Mouse (Mus musculus) hindbrain, postnatal 0 days (tissue): Measurements from ENCODE around the gene Gm2042. TPM values are rescaled to one million over a fixed set of nuclear protein-coding genes. Genes with fewer than 3 reads are reported as not detected.
"Not testable (repeated sequence)": the region's sequence is repeated elsewhere in the genome, so short reads cannot be mapped to it uniquely, and the experiment has no call there.

Experiments
- ATAC-seq: fragments of 200-750 bp; cut with Nextera tagmentation; 2 replicates; pipeline ENCODE4 v1.8.0; 2017; ENCODE audit warnings: mild to moderate bottlenecking, moderate TSS enrichment, moderate library complexity
- DNase-seq: peaks from one replicate; pipeline ENCODE4 v3.0.0-alpha.2; 2015; ENCODE audit warnings: low spot score
- H3K27ac ChIP-seq: fragments of 300-500 bp; sonication (generic); 2 replicates; pipeline ENCODE4 v1.5.1; 2014; ENCODE audit warnings: mild to moderate bottlenecking
- H3K27me3 ChIP-seq: fragments of 300-500 bp; sonication (generic); 2 replicates; pipeline ENCODE4 v1.6.1; 2014; ENCODE audit warnings: low read length, mixed read lengths; ENCODE audit not compliant: insufficient read depth
- H3K36me3 ChIP-seq: fragments of 300-500 bp; sonication (generic); 2 replicates; pipeline ENCODE4 v1.6.1; 2014; ENCODE audit warnings: low read length, mixed read lengths; ENCODE audit not compliant: insufficient read depth
- H3K4me1 ChIP-seq: fragments of 300-500 bp; sonication (generic); 2 replicates; pipeline ENCODE4 v1.6.1; 2014; ENCODE audit warnings: antibody characterized with exemption, low read length, mixed read lengths; ENCODE audit not compliant: insufficient read depth
- H3K4me2 ChIP-seq: fragments of 300-500 bp; sonication (generic); 2 replicates; pipeline ENCODE4 v1.6.1; 2014; ENCODE audit warnings: low read depth, mild to moderate bottlenecking, low read length, moderate library complexity, mixed read lengths
- H3K4me3 ChIP-seq: fragments of 300-500 bp; sonication (generic); 2 replicates; pipeline ENCODE4 v1.5.1; 2014; ENCODE audit warnings: low read length
- H3K9ac ChIP-seq: fragments of 300-500 bp; sonication (generic); replicated peaks from 2 replicates; pipeline ENCODE4 v1.6.1; 2014; ENCODE audit warnings: mild to moderate bottlenecking, low read length, moderate library complexity, mixed read lengths
- H3K9me3 ChIP-seq: fragments of 300-500 bp; sonication (generic); 2 replicates; pipeline ENCODE4 v1.6.1; 2016; ENCODE audit warnings: low read length, mixed read lengths
- CTCF ChIP-seq: IDR thresholded peaks from 2 replicates; pipeline ENCODE4 v1.5.1; 2016; ENCODE audit warnings: antibody characterized with exemption, control low read depth, low read depth
- WGBS: fragments of 180-500 bp; shearing (Covaris S2); extraction: QIAGEN DNeasy Blood & Tissue Kit; methylation state at CpG from one replicate; pipeline ENCODE4 v1.1.7; 2014; 5-methylcytosine and 5-hydroxymethylcytosine counted together
- polyA plus RNA-seq: library from polyadenylated mRNA; unstranded; fragments of >200 nt; fragmentation: Nextera tagmentation; extraction: Ambion mirVana; gene quantifications from 2 replicates; pipeline ENCODE4 v1.2.1, GENCODE M21; 2015
- total RNA-seq: library from RNA; depleted of rRNA; stranded (reverse); fragments of >200 nt; gene quantifications from 2 replicates; pipeline ENCODE4 v1.2.3, GENCODE M21; 2014; rRNA removed

The Gm2042 gene
- total RNA-seq (not detected in 2 replicates), polyA plus RNA-seq (not detected in 2 replicates)

DNA sequence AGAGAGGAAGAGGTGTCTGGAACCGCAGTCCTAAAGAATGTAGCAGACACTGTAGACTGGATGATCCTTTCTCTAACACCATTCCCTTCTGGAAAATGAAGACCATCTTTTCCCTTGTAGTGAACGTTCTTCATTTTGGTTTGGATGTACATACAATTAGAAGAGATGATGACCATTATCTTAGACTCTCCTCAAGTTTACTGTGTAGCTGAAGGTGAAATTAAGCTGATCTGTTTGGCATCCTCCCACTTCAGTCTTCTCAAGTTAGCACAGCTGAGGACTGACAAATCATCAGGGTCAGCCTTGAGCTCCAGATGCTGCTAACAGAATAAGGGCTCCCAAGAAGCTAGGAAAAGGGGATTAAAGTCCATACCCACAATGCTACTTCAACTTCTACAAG is at the start of gene Gm2042:
Gm2042 (plus strand) TSS at position 301 of the 400 bp plus-strand sequence.
- H3K27ac ChIP-seq, H3K9ac ChIP-seq, DNase-seq, H3K36me3 ChIP-seq, H3K4me2 ChIP-seq, H3K4me1 ChIP-seq, H3K9me3 ChIP-seq, H3K4me3 ChIP-seq, H3K27me3 ChIP-seq, ATAC-seq: not testable (repeated sequence)
- 78% methylated on average over 2 of the region's 2 CpGs for WGBS

DNA sequence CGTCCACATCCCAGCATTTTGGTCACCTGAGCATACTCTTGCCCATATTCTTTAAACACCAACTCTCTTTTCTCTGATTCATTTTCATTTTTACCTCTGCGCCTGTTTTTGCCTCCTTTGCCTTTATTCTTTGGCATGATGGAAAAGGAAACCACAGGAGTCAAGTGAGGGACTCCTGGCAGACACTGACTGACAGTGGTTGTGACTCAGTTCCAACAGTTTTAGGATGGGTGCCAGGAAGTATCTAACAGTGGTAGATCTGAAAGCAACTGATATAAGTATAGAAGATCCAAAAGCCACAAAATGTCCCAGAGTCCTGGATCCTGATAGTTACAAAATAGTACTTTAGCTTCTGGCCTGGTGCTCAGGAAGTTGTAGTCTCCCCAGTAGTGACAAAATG is 34.2 kb upstream of the Gm2042 start, which contains the start of gene Gm2035:
Gm2035 (minus strand) TSS at position 137 of the 400 bp plus-strand sequence.
- not testable (repeated sequence) for H3K27ac ChIP-seq, H3K9ac ChIP-seq, H3K4me1 ChIP-seq, H3K36me3 ChIP-seq, H3K4me2 ChIP-seq, H3K9me3 ChIP-seq, DNase-seq, H3K27me3 ChIP-seq, H3K4me3 ChIP-seq, ATAC-seq
- 78% methylated on average over 2 of the region's 2 CpGs for WGBS

DNA sequence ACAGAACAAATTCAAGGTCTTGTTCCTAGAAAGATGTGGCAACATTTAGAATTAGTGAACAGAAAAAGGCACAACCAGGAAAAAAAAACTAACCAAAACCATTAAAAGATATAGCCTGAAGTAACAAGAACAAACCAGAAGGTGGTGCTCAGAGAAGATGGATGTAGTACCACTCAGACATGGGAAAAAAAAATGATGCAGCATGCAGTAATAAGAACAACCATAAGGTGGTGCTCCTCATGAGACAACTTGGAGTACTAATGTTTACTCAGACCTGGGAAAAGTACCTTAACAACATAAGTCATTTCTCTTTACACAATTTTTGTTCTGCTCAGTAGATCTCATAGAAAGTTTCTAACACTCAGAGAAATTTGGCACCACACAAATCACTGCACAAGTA is 30.1 kb downstream of the Gm2042 start:
- peak; percentile 33 for DNase-seq
- ATAC-seq, H3K27me3 ChIP-seq, H3K27ac ChIP-seq, H3K4me3 ChIP-seq, H3K4me1 ChIP-seq, H3K9me3 ChIP-seq, H3K4me2 ChIP-seq, H3K36me3 ChIP-seq, H3K9ac ChIP-seq: not testable (repeated sequence)
- peak; percentile 45 for TF ChIP-seq CTCF

DNA sequence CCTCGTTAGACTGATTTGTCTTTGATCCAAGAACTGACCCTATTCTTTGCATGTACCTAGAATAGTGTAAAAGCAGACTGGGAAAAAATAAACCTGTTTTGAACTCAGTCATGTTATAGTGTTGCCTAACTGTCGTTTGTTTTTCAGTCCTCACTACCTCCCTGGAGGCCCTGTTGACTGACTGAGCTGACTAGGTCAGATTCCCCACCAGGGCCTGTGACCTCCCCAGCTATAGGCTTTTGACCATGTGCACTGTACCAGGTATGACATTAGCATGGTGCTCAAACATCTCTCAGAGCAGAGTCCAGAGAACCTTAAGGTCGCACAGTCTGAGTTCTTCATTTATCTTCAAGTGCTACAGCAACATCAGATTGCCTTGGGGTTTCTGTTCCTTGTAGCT is 50.2 kb downstream of the Gm2042 start:
- not testable (repeated sequence) for ATAC-seq, H3K36me3 ChIP-seq, H3K4me2 ChIP-seq, H3K9me3 ChIP-seq, H3K27me3 ChIP-seq, H3K9ac ChIP-seq, H3K27ac ChIP-seq, DNase-seq, H3K4me1 ChIP-seq, H3K4me3 ChIP-seq
- WGBS = 77% methylated on average over 3 of the region's 3 CpGs

Other genes starting within 250 kb of the Gm2042 start
- not detected in 2 replicates for gene Gm21319, start 178.3 kb upstream of the Gm2042 start, total RNA-seq
- gene Gm21319, start 178.3 kb upstream of the Gm2042 start, polyA plus RNA-seq = not detected in 2 replicates
- gene Gm21936, start 158.6 kb upstream of the Gm2042 start, total RNA-seq = not detected in 2 replicates
- gene Gm21936, start 158.6 kb upstream of the Gm2042 start, polyA plus RNA-seq = not detected in 2 replicates
- not detected in 2 replicates for gene BB287469, start 137.5 kb upstream of the Gm2042 start, total RNA-seq
- gene BB287469, start 137.5 kb upstream of the Gm2042 start, polyA plus RNA-seq = not detected in 2 replicates
- not detected in 2 replicates for gene Gm2001, start 111.7 kb upstream of the Gm2042 start, total RNA-seq
- not detected in 2 replicates for gene Gm2001, start 111.7 kb upstream of the Gm2042 start, polyA plus RNA-seq
- not detected in 2 replicates for gene Gm2016, start 80.0 kb upstream of the Gm2042 start, total RNA-seq
- not detected in 2 replicates for gene Gm2016, start 80.0 kb upstream of the Gm2042 start, polyA plus RNA-seq
- not detected in 2 replicates for gene Gm2022, start 58.7 kb upstream of the Gm2042 start, total RNA-seq
- not detected in 2 replicates for gene Gm2022, start 58.7 kb upstream of the Gm2042 start, polyA plus RNA-seq
- not detected in 2 replicates for gene Gm2035, start 34.2 kb upstream of the Gm2042 start, total RNA-seq
- not detected in 2 replicates for gene Gm2035, start 34.2 kb upstream of the Gm2042 start, polyA plus RNA-seq
- not detected in 2 replicates for gene Gm2075, start 57.8 kb downstream of the Gm2042 start, total RNA-seq
- not detected in 2 replicates for gene Gm2075, start 57.8 kb downstream of the Gm2042 start, polyA plus RNA-seq
- not detected in 2 replicates for gene Gm6803, start 64.7 kb downstream of the Gm2042 start, total RNA-seq
- not detected in 2 replicates for gene Gm6803, start 64.7 kb downstream of the Gm2042 start, polyA plus RNA-seq
- gene Gm2056, start 72.9 kb downstream of the Gm2042 start, total RNA-seq = not detected in 2 replicates
- not detected in 2 replicates for gene Gm2056, start 72.9 kb downstream of the Gm2042 start, polyA plus RNA-seq
- not detected in 2 replicates for gene Gm16368, start 129.6 kb downstream of the Gm2042 start, total RNA-seq
- not detected in 2 replicates for gene Gm16368, start 129.6 kb downstream of the Gm2042 start, polyA plus RNA-seq
- not detected in 2 replicates for gene Gm10436, start 228.0 kb downstream of the Gm2042 start, total RNA-seq
- gene Gm10436, start 228.0 kb downstream of the Gm2042 start, polyA plus RNA-seq = not detected in 2 replicates